Mouse (Mus musculus): ENCODE data around the gene Itpkb. TPM values are rescaled to one million over a fixed set of nuclear protein-coding genes. Genes with fewer than 3 reads are reported as not detected.

Itpkb gene
- polyA plus RNA-seq, 1 experiment from 2014 or later = 1.4 TPM

GRCm38 (mm10) chr1:180296088-180296487, 34.2 kb upstream of the Itpkb start:
- ATAC-seq (ENCODE audit: low read depth) = no peak
- Histone ChIP-seq H3K27ac (ENCODE audit: low read length) (0 out of 2 replicates have a peak overlapping the region, but pooled peaks have one; percentile 4), H3K9ac (ENCODE audit: low read depth, low read length) (no peak overlapping the region), H3K4me1 (ENCODE audit: control insufficient read depth, low read depth, low read length) (no peaks in the 10 kb centered on the region), H3K36me3 (ENCODE audit: control insufficient read depth, insufficient read depth) (no peaks in the 10 kb centered on the region), H3K4me2 (ENCODE audit: low read depth, low read length) (no peak overlapping the region), H3K9me3 (replicated peaks; ENCODE audit: control insufficient read depth, low read length) (no peaks in the 10 kb centered on the region), H3K4me3 (ENCODE audit: low read depth, low read length) (no peak overlapping the region), H3K27me3 (ENCODE audit: control insufficient read depth, insufficient read depth, low read depth, low read length) (no peaks in the 10 kb centered on the region)
- 33% methylated on average over 9 of the region's 9 CpGs for WGBS (ENCODE audit: insufficient replicate concordance)

- H3K27me3 ChIP-seq (ENCODE audit: control insufficient read depth, insufficient read depth, low read depth, low read length) = no peaks in the 10 kb centered on the region
- 74% methylated on average over 4 of the region's 4 CpGs for WGBS (ENCODE audit: insufficient replicate concordance)
- no peak for ATAC-seq (ENCODE audit: low read depth)
- no peak overlapping the region for H3K9ac ChIP-seq (ENCODE audit: low read depth, low read length)
- no peaks in the 10 kb centered on the region for H3K36me3 ChIP-seq (ENCODE audit: control insufficient read depth, insufficient read depth)
- no peak overlapping the region for H3K4me2 ChIP-seq (ENCODE audit: low read depth, low read length)
- H3K27ac ChIP-seq (ENCODE audit: low read length) = no peak overlapping the region
- H3K4me3 ChIP-seq (ENCODE audit: low read depth, low read length) = no peak overlapping the region
- H3K4me1 ChIP-seq (ENCODE audit: control insufficient read depth, low read depth, low read length) = no peaks in the 10 kb centered on the region
- H3K9me3 ChIP-seq (replicated peaks; ENCODE audit: control insufficient read depth, low read length) = no peaks in the 10 kb centered on the region
These were observed 30.6 kb upstream of the Itpkb start for GRCm38 (mm10) chr1:180299697-180300096.

GRCm38 (mm10) chr1:180300292-180300691, 30.0 kb upstream of the Itpkb start:
- Histone ChIP-seq H3K27me3 (ENCODE audit: control insufficient read depth, insufficient read depth, low read depth, low read length) (no peaks in the 10 kb centered on the region), H3K9ac (ENCODE audit: low read depth, low read length) (no peak overlapping the region), H3K4me3 (ENCODE audit: low read depth, low read length) (no peak overlapping the region), H3K36me3 (ENCODE audit: control insufficient read depth, insufficient read depth) (no peaks in the 10 kb centered on the region), H3K4me1 (ENCODE audit: control insufficient read depth, low read depth, low read length) (no peaks in the 10 kb centered on the region), H3K4me2 (ENCODE audit: low read depth, low read length) (no peak overlapping the region), H3K27ac (ENCODE audit: low read length) (no peak overlapping the region), H3K9me3 (replicated peaks; ENCODE audit: control insufficient read depth, low read length) (no peaks in the 10 kb centered on the region)
- 0 out of 2 replicates have a peak, but pooled peaks have one; percentile 19 for ATAC-seq (ENCODE audit: low read depth)
- WGBS (ENCODE audit: insufficient replicate concordance) = 53% methylated on average over 4 of the region's 4 CpGs

- Histone ChIP-seq H3K9me3 (replicated peaks; ENCODE audit: control insufficient read depth, low read length) (no peaks in the 10 kb centered on the region), H3K4me2 (ENCODE audit: low read depth, low read length) (no peak overlapping the region), H3K9ac (ENCODE audit: low read depth, low read length) (no peak overlapping the region), H3K36me3 (ENCODE audit: control insufficient read depth, insufficient read depth) (no peaks in the 10 kb centered on the region), H3K27ac (ENCODE audit: low read length) (no peak overlapping the region), H3K4me3 (ENCODE audit: low read depth, low read length) (no peak overlapping the region), H3K4me1 (ENCODE audit: control insufficient read depth, low read depth, low read length) (no peaks in the 10 kb centered on the region), H3K27me3 (ENCODE audit: control insufficient read depth, insufficient read depth, low read depth, low read length) (no peaks in the 10 kb centered on the region)
- ATAC-seq (ENCODE audit: low read depth) = no peak
- WGBS (ENCODE audit: insufficient replicate concordance) = 38% methylated on average over 4 of the region's 4 CpGs
These were observed 29.3 kb upstream of the Itpkb start for GRCm38 (mm10) chr1:180300997-180301396.

GRCm38 (mm10) chr1:180302253-180303120, 27.8 kb upstream of the Itpkb start:
- peak; percentile 41 for ATAC-seq (ENCODE audit: low read depth)
- H3K4me1 ChIP-seq (ENCODE audit: control insufficient read depth, low read depth, low read length) = no peaks in the 10 kb centered on the region; the same call in 1 of the 2 replicates
- H3K4me3 ChIP-seq (ENCODE audit: low read depth, low read length) = no peak overlapping the region
- no peak overlapping the region for H3K4me2 ChIP-seq (ENCODE audit: low read depth, low read length)
- H3K27me3 ChIP-seq (ENCODE audit: control insufficient read depth, insufficient read depth, low read depth, low read length) = no peaks in the 10 kb centered on the region
- no peaks in the 10 kb centered on the region for H3K9me3 ChIP-seq (replicated peaks; ENCODE audit: control insufficient read depth, low read length)
- 19% methylated on average over 12 of the region's 12 CpGs for WGBS (ENCODE audit: insufficient replicate concordance)
- H3K9ac ChIP-seq (ENCODE audit: low read depth, low read length) = no peak overlapping the region
- no peaks in the 10 kb centered on the region for H3K36me3 ChIP-seq (ENCODE audit: control insufficient read depth, insufficient read depth)
- H3K27ac ChIP-seq (ENCODE audit: low read length) = peak overlapping the region; percentile 31

- Histone ChIP-seq H3K27me3 (ENCODE audit: control insufficient read depth, insufficient read depth, low read depth, low read length) (no peaks in the 10 kb centered on the region), H3K9ac (ENCODE audit: low read depth, low read length) (no peak overlapping the region), H3K9me3 (replicated peaks; ENCODE audit: control insufficient read depth, low read length) (no peaks in the 10 kb centered on the region), H3K36me3 (ENCODE audit: control insufficient read depth, insufficient read depth) (no peaks in the 10 kb centered on the region), H3K4me2 (ENCODE audit: low read depth, low read length) (no peak overlapping the region), H3K27ac (ENCODE audit: low read length) (no peak overlapping the region), H3K4me1 (ENCODE audit: control insufficient read depth, low read depth, low read length) (no peaks in the 10 kb centered on the region; the same call in 1 of the 2 replicates), H3K4me3 (ENCODE audit: low read depth, low read length) (no peak overlapping the region)
- WGBS (ENCODE audit: insufficient replicate concordance) = 58% methylated on average over 5 of the region's 5 CpGs
- no peak for ATAC-seq (ENCODE audit: low read depth)
These were observed 26.7 kb upstream of the Itpkb start for GRCm38 (mm10) chr1:180303600-180303999.

- peak; percentile 62 for ATAC-seq (ENCODE audit: low read depth)
- H3K27me3 ChIP-seq (ENCODE audit: control insufficient read depth, insufficient read depth, low read depth, low read length) = no peaks in the 10 kb centered on the region
- no peaks in the 10 kb centered on the region for H3K36me3 ChIP-seq (ENCODE audit: control insufficient read depth, insufficient read depth)
- WGBS (ENCODE audit: insufficient replicate concordance) = 18% methylated on average over 9 of the region's 9 CpGs
- no peaks in the 10 kb centered on the region for H3K9me3 ChIP-seq (replicated peaks; ENCODE audit: control insufficient read depth, low read length)
- H3K9ac ChIP-seq (ENCODE audit: low read depth, low read length) = no peak overlapping the region
- no peak overlapping the region for H3K4me3 ChIP-seq (ENCODE audit: low read depth, low read length)
- H3K4me1 ChIP-seq (ENCODE audit: control insufficient read depth, low read depth, low read length) = no peaks in the 10 kb centered on the region; the same call in 1 of the 2 replicates
- H3K4me2 ChIP-seq (ENCODE audit: low read depth, low read length) = no peak overlapping the region
- H3K27ac ChIP-seq (ENCODE audit: low read length) = no peak overlapping the region
These were observed 23.4 kb upstream of the Itpkb start for GRCm38 (mm10) chr1:180306889-180307288.

- Histone ChIP-seq H3K36me3 (ENCODE audit: control insufficient read depth, insufficient read depth) (no peaks in the 10 kb centered on the region), H3K4me1 (ENCODE audit: control insufficient read depth, low read depth, low read length) (no peaks in the 10 kb centered on the region; the same call in 1 of the 2 replicates), H3K4me3 (ENCODE audit: low read depth, low read length) (no peak overlapping the region), H3K27ac (ENCODE audit: low read length) (no peak overlapping the region), H3K27me3 (ENCODE audit: control insufficient read depth, insufficient read depth, low read depth, low read length) (peaks cover under 1% of the 10 kb centered on the region; the same call in 1 of the 2 replicates), H3K4me2 (ENCODE audit: low read depth, low read length) (no peak overlapping the region), H3K9ac (ENCODE audit: low read depth, low read length) (no peak overlapping the region), H3K9me3 (replicated peaks; ENCODE audit: control insufficient read depth, low read length) (no peaks in the 10 kb centered on the region)
- no peak for ATAC-seq (ENCODE audit: low read depth)
- 50% methylated on average over 2 of the region's 2 CpGs for WGBS (ENCODE audit: insufficient replicate concordance)
These were observed 22.6 kb upstream of the Itpkb start for GRCm38 (mm10) chr1:180307661-180308060.

GRCm38 (mm10) chr1:180308897-180309296, 21.4 kb upstream of the Itpkb start:
- WGBS (ENCODE audit: insufficient replicate concordance) = 53% methylated on average over 4 of the region's 4 CpGs
- Histone ChIP-seq H3K27me3 (ENCODE audit: control insufficient read depth, insufficient read depth, low read depth, low read length) (peaks cover 5% of the 10 kb centered on the region), H3K4me1 (ENCODE audit: control insufficient read depth, low read depth, low read length) (no peaks in the 10 kb centered on the region; the same call in 1 of the 2 replicates), H3K27ac (ENCODE audit: low read length) (no peak overlapping the region), H3K9me3 (replicated peaks; ENCODE audit: control insufficient read depth, low read length) (no peaks in the 10 kb centered on the region), H3K36me3 (ENCODE audit: control insufficient read depth, insufficient read depth) (no peaks in the 10 kb centered on the region), H3K4me3 (ENCODE audit: low read depth, low read length) (no peak overlapping the region), H3K9ac (ENCODE audit: low read depth, low read length) (no peak overlapping the region), H3K4me2 (ENCODE audit: low read depth, low read length) (no peak overlapping the region)
- no peak for ATAC-seq (ENCODE audit: low read depth)
